9 mouse cellular contexts compared by ENCODE assay signal in the genomic region with DNA sequence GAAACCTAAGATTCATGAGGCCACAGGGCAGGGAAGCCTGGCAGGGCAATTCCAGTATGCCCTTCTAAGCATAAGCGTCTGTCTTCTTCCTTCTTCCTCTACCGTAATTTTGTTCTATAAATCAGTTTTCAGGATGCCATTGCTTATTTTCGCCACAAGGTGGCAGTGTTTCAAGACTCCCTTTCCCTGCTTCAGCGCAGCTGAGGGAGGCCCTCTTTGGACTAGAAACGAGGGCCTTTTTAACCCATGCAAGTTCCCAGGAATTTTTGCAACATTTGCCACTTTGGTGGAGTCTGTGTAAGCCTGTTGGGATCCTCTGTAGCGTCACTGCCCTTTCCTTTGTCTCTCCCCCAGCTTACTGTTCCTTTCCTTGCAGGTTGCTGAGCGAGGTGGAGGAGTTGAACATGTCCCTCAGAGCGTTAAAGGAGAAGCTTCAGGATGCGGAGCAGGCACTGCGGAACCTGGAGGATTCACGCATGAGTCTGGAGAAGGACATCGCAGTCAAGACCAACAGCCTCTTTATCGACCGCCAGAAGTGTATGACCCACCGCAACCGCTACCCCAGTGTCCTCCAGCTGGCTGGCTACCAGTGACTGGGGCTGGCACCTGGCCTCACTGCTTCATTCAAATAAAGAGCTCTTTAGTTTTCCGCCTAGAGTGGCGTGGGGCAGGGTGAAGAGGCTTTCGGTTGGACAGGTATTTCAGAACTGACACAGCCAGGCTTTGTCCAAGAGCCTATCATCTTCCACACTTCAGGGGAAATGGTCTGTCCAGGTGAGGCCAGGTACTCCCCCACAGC. TPM values are rescaled to one million over a fixed set of nuclear protein-coding genes. Genes with fewer than 3 reads are reported as not detected.
DNase-seq lines count a peak whose midpoint lies in the region; ATAC-seq and TF ChIP-seq lines count a peak whose summit lies in the region.
"Had no signal": no experiment of that assay in that cellular context is flagged by ENCODE, and none has a peak within 500 bp of the region (broad histone marks: within the 10 kb centered on the region; RNA-seq: fewer than 3 reads in every experiment).

No protein-coding gene starts in this region.

- no peak for ATAC-seq in liver, embryonic 11.5 days (replicated peaks; ENCODE audit: low FRiP score)
- ATAC-seq in common myeloid progenitor, adult 5-6 weeks (replicated peaks; ENCODE audit: low read depth, poor library complexity, severe bottlenecking), result peak; percentile 66
- peak; percentile 48; the same call in 1 of the 2 replicates for ATAC-seq in lung, embryonic 14.5 days (ENCODE audit: insufficient read depth)

- H3K27ac ChIP-seq in liver, adult 2 months (replicated peaks; ENCODE audit: insufficient read depth, low read depth, low read length), result no peak overlapping the region
- H3K27ac ChIP-seq in liver, embryonic 11.5 days (ENCODE audit: low read depth, low read length), result no peak overlapping the region
- no peak overlapping the region for H3K27ac ChIP-seq in lung, embryonic 14.5 days (ENCODE audit: low read depth)
- H3K27ac ChIP-seq: neural tube, embryonic 13.5 days had no signal

- no peak overlapping the region for H3K4me2 ChIP-seq in liver, embryonic 11.5 days
- H3K4me2 ChIP-seq in lung, embryonic 14.5 days, result no peak overlapping the region
- H3K4me2 ChIP-seq: neural tube, embryonic 13.5 days had no signal

- H3K27me3 ChIP-seq in liver, adult 2 months (ENCODE audit: control insufficient read depth, insufficient read depth, low read length), result no peaks in the 10 kb centered on the region
- peaks cover 28% of the 10 kb centered on the region for H3K27me3 ChIP-seq in liver, embryonic 11.5 days (replicated peaks; ENCODE audit: control insufficient read depth, insufficient read depth, low read length)
- peaks cover 9% of the 10 kb centered on the region for H3K27me3 ChIP-seq in lung, embryonic 14.5 days (ENCODE audit: insufficient read depth, low read length)

- no peak for TF ChIP-seq POLR2A in liver, adult 2 months (IDR thresholded peaks at IDR 0.05; ENCODE audit: extremely low read depth, insufficient read depth, low read length)

- DNase-seq in liver, adult 2 months (ENCODE audit: extremely low read depth, low read depth, low spot score), result peak; percentile 10
- no peak for DNase-seq in liver, embryonic 11.5 days (ENCODE audit: low spot score)
- DNase-seq in ZHBTc4 (ENCODE audit: low read depth, low spot score), result peak; percentile 79
- DNase-seq in kidney, postnatal 14 days, result peak; percentile 56
- DNase-seq in lung, embryonic 14.5 days, result peak; percentile 90
- peak; percentile 18 for DNase-seq in skeletal muscle tissue, adult 2 months (ENCODE audit: low read depth, low spot score)

- peak; percentile 48; the same call in 1 of the 2 replicates for TF ChIP-seq CTCF in liver, adult 2 months (IDR thresholded peaks at IDR 0.05; ENCODE audit: low read depth, low read length)
- peak; percentile 92 for TF ChIP-seq CTCF in lung, embryonic 14.5 days (IDR thresholded peaks at IDR 0.05; ENCODE audit: low read depth)

- H3K4me1 ChIP-seq in liver, adult 2 months (ENCODE audit: control insufficient read depth, insufficient read depth, low read length), result no peaks in the 10 kb centered on the region
- peaks cover 3% of the 10 kb centered on the region; the same call in 1 of the 2 replicates for H3K4me1 ChIP-seq in liver, embryonic 11.5 days (replicated peaks; ENCODE audit: control insufficient read depth, insufficient read depth, low read length)
- no peaks in the 10 kb centered on the region for H3K4me1 ChIP-seq in lung, embryonic 14.5 days (ENCODE audit: insufficient read depth)

- H3K79me2 ChIP-seq in liver, adult 2 months (ENCODE audit: control insufficient read depth, insufficient read depth, low read length), result no peaks in the 10 kb centered on the region

- H3K9me3 ChIP-seq in liver, embryonic 11.5 days (ENCODE audit: control insufficient read depth, low read length), result no peaks in the 10 kb centered on the region
- H3K9me3 ChIP-seq in lung, embryonic 14.5 days (ENCODE audit: low read depth, low read length), result no peaks in the 10 kb centered on the region
- H3K9me3 ChIP-seq: neural tube, embryonic 13.5 days had no signal

- H3K9ac ChIP-seq in liver, adult 2 months (ENCODE audit: low read depth, low read length), result no peak overlapping the region
- no peak overlapping the region for H3K9ac ChIP-seq in liver, embryonic 11.5 days (ENCODE audit: low read depth, low read length)
- no peak overlapping the region for H3K9ac ChIP-seq in lung, embryonic 14.5 days
- H3K9ac ChIP-seq: neural tube, embryonic 13.5 days had no signal

- no peak overlapping the region for H3K4me3 ChIP-seq in liver, adult 2 months (ENCODE audit: insufficient read depth, low read depth, low read length)
- no peak overlapping the region for H3K4me3 ChIP-seq in liver, embryonic 11.5 days (ENCODE audit: low read depth, low read length)
- no peak overlapping the region for H3K4me3 ChIP-seq in lung, embryonic 14.5 days (ENCODE audit: low read depth, low read length)
- H3K4me3 ChIP-seq: neural tube, embryonic 13.5 days had no signal

- 39% methylated on average over 19 of the region's 19 CpGs for WGBS in liver, adult 2 months
- 40% methylated on average over 19 of the region's 19 CpGs for WGBS in liver, embryonic 11.5 days
- 29% methylated on average over 19 of the region's 19 CpGs for WGBS in lung, embryonic 14.5 days

- no peaks in the 10 kb centered on the region for H3K36me3 ChIP-seq in liver, adult 2 months (ENCODE audit: control insufficient read depth, insufficient read depth, low read length)
- no peaks in the 10 kb centered on the region for H3K36me3 ChIP-seq in liver, embryonic 11.5 days (ENCODE audit: control insufficient read depth, insufficient read depth, low read length)
- no peaks in the 10 kb centered on the region for H3K36me3 ChIP-seq in lung, embryonic 14.5 days (ENCODE audit: insufficient read depth)
- H3K36me3 ChIP-seq: neural tube, embryonic 13.5 days had no signal

RNA-seq across cellular contexts. Expression of a gene that starts 20.9 kb away (rescaled TPM):
- total RNA-seq in liver, adult 2 months (2014; rRNA removed), result not detected in 2 replicates
- not detected in 2 replicates for polyA plus RNA-seq in liver, adult 2 months (2012; rRNA removed)
- polyA plus RNA-seq in liver, embryonic 11.5 days (2014; fragmentation: Nextera tagmentation; extraction: Ambion mirVana), result not detected in 2 replicates
- total RNA-seq in common myeloid progenitor, adult 5-6 weeks (2017), result not detected in 2 replicates
- polyA plus RNA-seq in lung, embryonic 14.5 days (2014; fragmentation: Nextera tagmentation; extraction: Ambion mirVana), result 0.15 TPM in 1 of 2 replicates, not detected in the other
- total RNA-seq: gastrocnemius, postnatal 4 days had no signal

RNA-seq across cellular contexts. Expression of a gene that starts 21.7 kb away (rescaled TPM):
- not detected in 2 replicates for total RNA-seq in liver, adult 2 months (2014; rRNA removed)
- polyA plus RNA-seq in liver, adult 2 months (2012; rRNA removed), result not detected in 2 replicates
- not detected in 2 replicates for polyA plus RNA-seq in liver, embryonic 11.5 days (2014; fragmentation: Nextera tagmentation; extraction: Ambion mirVana)
- not detected in 2 replicates for total RNA-seq in common myeloid progenitor, adult 5-6 weeks (2017)
- 0.18 and 0.20 TPM in 2 replicates for polyA plus RNA-seq in lung, embryonic 14.5 days (2014; fragmentation: Nextera tagmentation; extraction: Ambion mirVana)
- total RNA-seq: gastrocnemius, postnatal 4 days had no signal

RNA-seq across cellular contexts. Expression of a gene that starts 42.6 kb away (rescaled TPM):
- 0.27 TPM in 1 of 2 replicates, not detected in the other for total RNA-seq in liver, adult 2 months (2014; rRNA removed)
- 0.02 and 0.05 TPM in 2 replicates for polyA plus RNA-seq in liver, adult 2 months (2012; rRNA removed)
- polyA plus RNA-seq in liver, embryonic 11.5 days (2014; fragmentation: Nextera tagmentation; extraction: Ambion mirVana), result 2.6 and 3.2 TPM in 2 replicates
- total RNA-seq in common myeloid progenitor, adult 5-6 weeks (2017), result 0.05 TPM in 1 of 2 replicates, not detected in the other
- 3.6 and 4.4 TPM in 2 replicates for polyA plus RNA-seq in lung, embryonic 14.5 days (2014; fragmentation: Nextera tagmentation; extraction: Ambion mirVana)
